Mouse (Mus musculus) kidney, postnatal 36 days (tissue): Measurements from ENCODE around the gene Rab3a.

Source experiments
- DNase-seq, 2 experiments: peaks; one replicate each; pipeline ENCODE4 v3.0.0; 2021 to 2022; ENCODE audit warnings: mixed read lengths in 2 of 2

Gene Rab3a

GRCm38 (mm10) chr8:70776496-70777444 is 22.3 kb downstream of the Rab3a start, which contains the start of gene Pik3r2:
Gene Pik3r2, minus strand, starts transcription at chr8:70776713.
- DNase-seq, result peak; percentile 97 to 98

- DNase-seq, result no peak
Measured at GRCm38 (mm10) chr8:70780093-70780492, 25.6 kb downstream of the Rab3a start.

GRCm38 (mm10) chr8:70786291-70787050 is 32.0 kb downstream of the Rab3a start:
- DNase-seq, result no peak

- no peak for DNase-seq
Measured at GRCm38 (mm10) chr8:70787051-70787445, 32.6 kb downstream of the Rab3a start.

- DNase-seq, result peak in 1 of 2 experiments; percentile 65
Measured at GRCm38 (mm10) chr8:70787941-70788667, 33.6 kb downstream of the Rab3a start.

- no peak for DNase-seq
Measured at GRCm38 (mm10) chr8:70789046-70789445, 34.6 kb downstream of the Rab3a start.

- DNase-seq, result no peak
Measured at GRCm38 (mm10) chr8:70790846-70791245, 36.4 kb downstream of the Rab3a start.

- peak in 1 of 2 experiments; percentile 51 for DNase-seq
Measured at GRCm38 (mm10) chr8:70791294-70791701, 36.8 kb downstream of the Rab3a start.

GRCm38 (mm10) chr8:70791975-70792691 is 37.7 kb downstream of the Rab3a start:
- peak; percentile 98 to 99 for DNase-seq

GRCm38 (mm10) chr8:70792700-70793099 is 38.2 kb downstream of the Rab3a start:
- peak; percentile 93 to 94 for DNase-seq

- no peak for DNase-seq
Measured at GRCm38 (mm10) chr8:70794215-70794614, 39.7 kb downstream of the Rab3a start.

GRCm38 (mm10) chr8:70795370-70795769 is 40.9 kb downstream of the Rab3a start:
- no peak for DNase-seq

- peak in 1 of 2 experiments; percentile 92 for DNase-seq
Measured at GRCm38 (mm10) chr8:70796403-70797080, 42.1 kb downstream of the Rab3a start.

- DNase-seq, result peak; percentile 93 to 94
Measured at GRCm38 (mm10) chr8:70797081-70798070, 42.9 kb downstream of the Rab3a start.

- DNase-seq, result peak; percentile 79 to 89
Measured at GRCm38 (mm10) chr8:70798281-70798680, 43.8 kb downstream of the Rab3a start.

GRCm38 (mm10) chr8:70800648-70801047 is 46.2 kb downstream of the Rab3a start:
- DNase-seq, result no peak

- no peak for DNase-seq
Measured at GRCm38 (mm10) chr8:70801156-70801555, 46.7 kb downstream of the Rab3a start.

- no peak for DNase-seq
Measured at GRCm38 (mm10) chr8:70801830-70802229, 47.4 kb downstream of the Rab3a start.

GRCm38 (mm10) chr8:70802786-70803510 is 48.5 kb downstream of the Rab3a start:
- DNase-seq, result no peak
